Mouse (Mus musculus): Measurements from ENCODE around the gene N4bp2.
"Not testable (repeated sequence)": the region's sequence is repeated elsewhere in the genome, so short reads cannot be mapped to it uniquely, and the experiment has no call there.

N4bp2 gene

GRCm38 (mm10) chr5:65763916-65764785 lies 830 bp downstream of the N4bp2 start:
- peak; percentile 87 for DNase-seq (ENCODE audit: extremely low read depth, insufficient read length, low spot score)

- no peak for DNase-seq (ENCODE audit: extremely low read depth, insufficient read length, low spot score)
Observed at GRCm38 (mm10) chr5:65764786-65765634, 1.7 kb downstream of the N4bp2 start.

DNA sequence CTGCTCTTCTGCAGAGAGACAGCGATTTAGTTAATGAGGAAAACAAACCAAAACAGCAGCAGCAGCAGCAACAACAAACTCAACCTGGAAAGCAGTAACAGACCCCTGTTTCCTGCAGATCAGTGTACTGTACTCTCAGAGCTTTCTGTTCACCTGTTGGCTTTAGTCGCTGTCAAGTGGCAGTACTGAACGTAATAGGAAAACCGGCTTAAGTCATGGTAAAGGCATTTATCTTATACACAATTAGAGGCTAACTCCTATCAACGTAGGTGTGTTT lies 2.3 kb downstream of the N4bp2 start:
- DNase-seq (ENCODE audit: extremely low read depth, insufficient read length, low spot score), result no peak

DNA sequence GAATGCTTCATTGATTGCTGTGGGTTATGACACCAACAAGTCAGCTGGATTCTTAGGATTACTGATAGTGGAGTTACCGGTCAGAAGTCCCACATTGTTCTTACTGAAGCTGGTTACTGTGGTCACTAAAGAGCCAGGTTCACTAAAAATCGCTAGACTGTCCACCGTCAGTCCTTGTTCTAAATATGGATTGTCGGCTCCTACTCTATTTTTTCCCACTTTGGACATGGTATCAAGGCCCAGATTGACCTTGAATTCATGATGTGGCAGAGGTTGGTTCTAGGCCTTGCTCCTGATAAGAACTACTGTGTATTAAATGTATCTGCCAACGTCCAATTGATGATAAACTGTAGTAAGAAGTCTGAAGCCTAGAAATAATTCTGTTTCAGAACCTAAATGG lies 4.7 kb downstream of the N4bp2 start:
- no peak for DNase-seq (ENCODE audit: extremely low read depth, insufficient read length, low spot score)

DNA sequence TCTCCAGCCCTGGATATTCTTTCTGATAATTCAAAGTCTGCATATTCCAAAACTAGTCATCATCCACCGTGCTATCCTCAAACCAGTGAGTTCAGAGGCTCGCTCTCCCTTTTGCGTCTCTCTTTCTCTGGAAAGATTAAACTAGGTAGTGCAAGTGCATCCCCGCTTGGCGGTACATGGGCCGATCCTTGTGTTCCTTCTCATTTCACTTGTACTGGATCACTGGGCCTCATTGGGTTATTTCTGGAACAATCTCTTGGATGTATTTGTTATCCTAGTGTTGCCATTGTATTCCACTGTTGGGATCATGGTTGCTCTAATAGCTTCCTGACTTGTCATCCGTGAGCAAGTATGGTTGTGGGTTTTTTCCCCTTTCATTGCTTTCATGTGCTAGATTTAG lies 6.7 kb downstream of the N4bp2 start:
- no peak for DNase-seq (ENCODE audit: extremely low read depth, insufficient read length, low spot score)

DNA sequence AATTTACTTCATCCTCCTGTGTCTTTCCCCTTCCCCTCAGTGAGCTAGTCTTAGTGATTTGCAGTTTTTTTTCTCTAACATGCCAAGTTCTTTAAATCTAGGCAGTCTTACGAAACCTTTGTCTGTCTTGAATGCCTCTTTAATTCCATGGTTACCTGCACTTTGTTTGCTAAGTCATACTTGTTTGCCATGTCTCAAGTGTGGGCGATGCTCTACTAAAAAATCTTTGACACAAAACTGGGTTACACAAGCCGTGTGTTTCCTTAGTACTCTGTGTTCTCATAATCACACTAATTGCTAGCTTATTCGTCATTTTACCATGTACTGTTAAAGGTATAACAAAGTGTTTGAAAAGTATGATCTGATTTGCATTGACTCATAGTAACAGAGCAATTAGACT lies 7.2 kb downstream of the N4bp2 start:
- no peak for DNase-seq (ENCODE audit: extremely low read depth, insufficient read length, low spot score)

- DNase-seq (ENCODE audit: extremely low read depth, insufficient read length, low spot score), result not testable (repeated sequence)
Observed at GRCm38 (mm10) chr5:65773957-65774356, 10.6 kb downstream of the N4bp2 start.

DNA sequence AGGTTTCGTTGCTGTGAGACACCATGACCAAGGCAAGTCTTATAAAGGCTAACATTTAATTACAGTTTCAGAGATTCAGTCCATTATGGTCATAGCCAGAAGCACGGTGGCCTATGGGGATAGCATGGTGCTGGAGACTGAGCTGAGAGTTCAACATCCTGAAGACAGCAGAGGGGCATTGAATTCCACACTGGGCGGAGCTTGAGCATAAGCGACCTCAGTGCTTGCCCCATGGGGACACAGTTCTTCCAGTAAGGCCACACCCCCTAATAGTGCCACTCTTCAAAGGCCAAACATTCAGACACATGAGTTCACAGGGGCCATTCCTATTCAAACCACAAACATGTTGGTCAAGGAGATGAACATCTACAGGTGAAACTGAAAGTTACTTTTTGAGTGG lies 12.8 kb downstream of the N4bp2 start:
- no peak for DNase-seq (ENCODE audit: extremely low read depth, insufficient read length, low spot score)

- DNase-seq (ENCODE audit: extremely low read depth, insufficient read length, low spot score), result no peak
Observed at GRCm38 (mm10) chr5:65776907-65777306, 13.6 kb downstream of the N4bp2 start.

- not testable (repeated sequence) for DNase-seq (ENCODE audit: extremely low read depth, insufficient read length, low spot score)
Observed at GRCm38 (mm10) chr5:65778986-65779385, 15.7 kb downstream of the N4bp2 start.

- no peak for DNase-seq (ENCODE audit: extremely low read depth, insufficient read length, low spot score)
Observed at GRCm38 (mm10) chr5:65779401-65780063, 16.2 kb downstream of the N4bp2 start.

GRCm38 (mm10) chr5:65781147-65781715 lies 17.9 kb downstream of the N4bp2 start:
- no peak for DNase-seq (ENCODE audit: extremely low read depth, insufficient read length, low spot score)

DNA sequence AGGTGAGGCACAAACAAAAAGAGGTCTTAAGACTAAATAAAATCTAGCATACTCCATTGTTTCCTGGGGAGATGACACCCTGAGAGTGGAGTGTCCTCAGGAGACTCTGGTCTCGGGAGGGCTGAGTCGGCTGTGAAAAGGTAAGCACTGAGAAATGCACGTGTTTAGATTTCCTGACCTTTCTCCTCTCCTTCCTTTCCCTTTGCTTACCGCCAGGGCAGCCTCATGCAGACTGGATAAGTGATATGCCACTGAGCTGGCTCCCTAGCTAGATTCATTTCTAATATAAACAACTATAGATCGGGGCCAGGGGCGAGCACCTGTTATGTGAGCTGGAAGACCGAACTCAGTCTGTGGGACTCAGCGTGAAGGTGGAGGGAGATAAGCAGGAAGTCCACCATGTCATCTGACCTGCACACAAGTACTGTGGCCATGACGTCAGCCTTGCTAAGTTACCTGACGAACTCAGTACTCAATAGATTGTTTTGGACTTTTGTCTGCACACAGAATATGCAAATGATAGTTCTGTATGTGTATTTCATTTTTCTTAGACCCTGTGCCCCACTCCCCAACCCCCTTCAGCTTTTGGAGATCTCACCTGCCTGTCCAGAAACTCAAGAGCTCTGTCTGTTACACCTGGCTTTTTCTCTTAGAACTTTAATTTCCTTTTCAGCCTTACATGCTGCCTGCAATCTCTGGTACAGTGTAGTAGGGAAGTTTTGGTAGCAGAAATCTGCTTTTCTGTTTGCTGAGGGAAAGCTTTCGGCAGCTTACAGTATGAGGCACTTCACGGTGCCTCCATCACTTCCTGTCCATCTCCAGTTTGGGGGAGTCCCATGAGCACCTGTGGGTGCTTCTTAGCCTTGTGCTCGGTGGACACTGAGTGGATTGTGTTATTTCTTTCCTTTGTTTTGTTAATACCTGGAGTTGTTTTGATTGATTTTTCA lies 18.7 kb downstream of the N4bp2 start:
- DNase-seq (ENCODE audit: extremely low read depth, insufficient read length, low spot score), result no peak

- no peak for DNase-seq (ENCODE audit: extremely low read depth, insufficient read length, low spot score)
Observed at GRCm38 (mm10) chr5:65790604-65791225, 27.4 kb downstream of the N4bp2 start.

- DNase-seq (ENCODE audit: extremely low read depth, insufficient read length, low spot score), result no peak
Observed at GRCm38 (mm10) chr5:65794202-65794601, 30.9 kb downstream of the N4bp2 start.

DNA sequence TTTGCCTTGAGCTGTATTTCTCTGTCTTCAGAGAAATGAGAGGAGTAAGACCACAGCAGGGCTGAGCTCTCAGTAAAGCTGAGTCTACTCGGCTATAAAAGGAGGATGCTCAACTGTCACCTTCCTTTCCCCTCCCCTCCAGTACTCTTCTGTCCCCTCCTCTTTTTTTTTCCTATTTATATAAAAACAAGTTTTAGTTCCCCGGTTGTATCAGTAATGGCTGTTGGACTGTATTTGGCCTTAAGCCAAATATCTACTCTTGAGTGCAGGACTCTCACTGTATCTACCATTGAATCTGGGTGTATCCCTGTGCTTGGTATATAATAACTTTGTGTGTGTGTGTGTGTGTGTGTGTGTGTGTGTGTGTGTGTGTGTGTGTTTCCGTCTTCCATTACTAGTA lies 31.4 kb downstream of the N4bp2 start:
- DNase-seq (ENCODE audit: extremely low read depth, insufficient read length, low spot score), result no peak

GRCm38 (mm10) chr5:65795293-65795993 lies 32.1 kb downstream of the N4bp2 start:
- no peak for DNase-seq (ENCODE audit: extremely low read depth, insufficient read length, low spot score)

DNA sequence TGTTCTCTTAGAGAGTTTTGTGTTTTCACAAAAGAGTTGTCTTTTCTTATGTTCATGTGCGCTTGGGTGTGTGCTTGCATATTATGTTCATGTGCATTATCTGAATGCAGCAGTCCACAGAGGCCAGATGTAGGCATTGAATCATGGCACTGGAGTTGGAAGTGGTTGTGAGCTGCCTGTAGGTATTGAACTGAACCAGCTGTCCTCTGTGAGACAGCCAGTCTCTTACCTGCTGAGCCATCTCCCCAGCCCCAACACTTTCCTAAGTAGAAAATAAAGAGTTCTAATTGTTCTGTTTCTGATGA lies 32.6 kb downstream of the N4bp2 start:
- no peak for DNase-seq (ENCODE audit: extremely low read depth, insufficient read length, low spot score)

DNA sequence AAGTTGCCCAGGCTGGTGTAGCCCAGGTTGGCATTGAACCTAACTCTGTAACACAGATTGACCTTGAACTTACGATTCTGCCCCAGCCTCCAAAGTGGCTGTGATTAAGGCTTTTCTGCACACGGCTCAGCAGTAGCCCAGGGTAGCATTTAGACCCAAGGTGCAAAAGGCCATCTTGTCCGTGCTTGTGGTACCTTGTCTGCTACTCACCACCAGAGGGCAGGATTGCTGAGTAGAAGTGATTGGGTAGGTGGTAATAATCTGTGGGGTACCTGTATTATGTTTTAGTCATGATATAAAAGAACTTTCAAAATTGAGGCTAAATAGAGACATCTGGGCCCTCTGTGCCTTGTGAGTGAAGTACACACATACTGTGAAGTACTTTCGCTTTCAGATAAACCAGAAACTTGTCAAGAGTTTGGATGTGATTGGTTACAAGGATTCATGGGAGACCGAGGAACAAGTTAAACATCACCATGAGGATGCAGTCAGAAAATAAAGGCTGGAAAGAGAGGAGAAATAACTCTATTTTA lies 60.3 kb downstream of the N4bp2 start:
- no peak for DNase-seq (ENCODE audit: extremely low read depth, insufficient read length, low spot score)
